Mouse (Mus musculus): ENCODE results near the gene Utp4. TPM values are rescaled to one million over a fixed set of nuclear protein-coding genes. Genes with fewer than 3 reads are reported as not detected.
"Not testable (repeated sequence)": the region's sequence is repeated elsewhere in the genome, so short reads cannot be mapped to it uniquely, and the experiment has no call there.

Utp4 gene
- polyA plus RNA-seq, 1 experiment from 2014 or later, result 54.2 TPM

DNA sequence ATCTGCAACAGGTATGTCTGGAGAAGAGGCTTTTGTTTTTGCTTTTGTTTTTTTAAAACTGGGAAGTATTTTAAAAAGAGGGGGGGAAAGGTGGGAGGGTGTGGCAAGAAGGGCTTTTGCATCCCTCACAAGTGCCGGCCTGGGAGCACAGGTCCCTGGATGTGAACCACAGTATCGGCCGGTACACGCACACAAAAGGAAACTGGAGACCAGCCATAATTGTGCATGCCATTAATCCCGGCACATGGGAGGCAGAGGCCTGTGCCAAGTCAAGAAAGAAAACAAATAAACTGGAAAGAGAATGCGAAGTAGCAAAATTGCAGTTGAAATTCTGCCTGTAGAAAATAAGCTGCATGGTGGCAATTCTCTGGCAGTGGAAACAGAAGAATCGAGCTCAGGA is 14.9 kb downstream of the Utp4 start:
- ATAC-seq (ENCODE audit: low FRiP score, low read depth), result no peak
- Histone ChIP-seq H3K9me3 (no peaks in the 10 kb centered on the region), H3K4me3 (no peak overlapping the region), H3K27me3 (no peaks in the 10 kb centered on the region), H3K4me2 (replicated peaks) (no peak overlapping the region), H3K27ac (replicated peaks) (no peak overlapping the region), H3K9ac (replicated peaks) (no peak overlapping the region), H3K36me3 (peaks cover 76% of the 10 kb centered on the region), H3K4me1 (no peaks in the 10 kb centered on the region)
- WGBS, result 87% methylated on average over 7 of the region's 7 CpGs

DNA sequence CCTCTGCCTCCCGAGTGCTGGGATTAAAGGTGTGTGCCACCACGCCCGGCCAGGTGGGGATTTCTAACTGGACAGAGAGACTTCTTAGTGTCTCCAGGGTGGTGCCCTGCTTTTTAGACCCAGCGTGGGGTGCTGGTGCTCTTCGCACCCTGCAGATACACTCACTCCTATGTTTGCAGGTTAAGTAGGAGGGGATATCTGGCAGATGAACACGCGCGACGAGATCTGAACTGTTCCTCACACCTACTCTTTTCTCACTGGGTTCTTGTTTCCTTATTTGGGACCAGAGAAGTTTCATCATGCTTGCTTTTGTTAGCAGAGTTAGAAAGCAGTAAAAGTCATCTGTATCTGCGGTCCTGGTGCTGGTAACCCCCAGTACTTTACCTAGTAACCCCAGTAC is 20.2 kb downstream of the Utp4 start:
- Histone ChIP-seq H3K36me3 (peaks cover 76% of the 10 kb centered on the region), H3K4me3 (no peak overlapping the region), H3K27me3 (no peaks in the 10 kb centered on the region), H3K9ac (replicated peaks) (no peak overlapping the region), H3K4me2 (replicated peaks) (no peak overlapping the region), H3K9me3 (no peaks in the 10 kb centered on the region), H3K27ac (replicated peaks) (no peak overlapping the region), H3K4me1 (no peaks in the 10 kb centered on the region)
- no peak for ATAC-seq (ENCODE audit: low FRiP score, low read depth)
- 95% methylated on average over 10 of the region's 10 CpGs for WGBS

DNA sequence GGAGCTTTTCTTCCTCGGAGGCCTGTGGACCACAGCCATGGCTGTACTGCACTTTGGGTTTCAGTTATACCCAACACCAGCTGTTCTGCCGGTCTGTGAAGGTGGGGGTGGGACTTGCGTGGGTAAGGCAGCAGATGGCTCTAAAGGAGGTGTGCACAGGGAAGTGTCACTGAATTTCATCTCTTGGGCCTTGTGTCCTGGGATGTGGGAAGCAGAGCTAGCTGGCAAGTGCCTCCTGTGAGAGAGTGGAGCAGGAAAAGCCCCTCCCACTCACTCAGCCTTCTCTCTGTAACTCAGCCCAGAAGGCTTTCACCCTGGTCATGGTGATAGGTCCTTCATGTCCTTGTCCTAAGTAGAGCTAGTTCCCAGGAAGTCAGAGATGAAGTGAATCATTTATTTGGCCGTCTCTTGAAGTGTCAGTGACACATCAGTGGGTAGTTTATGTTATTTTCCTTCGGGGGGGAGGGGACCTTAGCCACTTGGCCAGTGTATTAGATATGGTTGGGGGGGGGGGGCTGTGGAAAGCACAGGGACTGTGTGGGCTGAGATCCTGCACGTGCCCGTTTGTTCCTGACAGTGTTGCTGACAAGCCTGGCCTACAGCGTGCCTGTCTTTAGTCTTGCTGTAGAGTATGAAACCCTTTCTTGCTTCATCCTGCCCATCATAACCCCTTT is 26.4 kb downstream of the Utp4 start:
- H3K27me3 ChIP-seq, result no peaks in the 10 kb centered on the region
- ATAC-seq (ENCODE audit: low FRiP score, low read depth), result no peak
- peaks cover 73% of the 10 kb centered on the region for H3K36me3 ChIP-seq
- H3K27ac ChIP-seq (replicated peaks), result no peak overlapping the region
- H3K9me3 ChIP-seq, result no peaks in the 10 kb centered on the region
- no peak overlapping the region for H3K9ac ChIP-seq (replicated peaks)
- no peak overlapping the region for H3K4me2 ChIP-seq (replicated peaks)
- no peaks in the 10 kb centered on the region for H3K4me1 ChIP-seq
- no peak overlapping the region for H3K4me3 ChIP-seq
- WGBS, result 96% methylated on average over 8 of the region's 8 CpGs

DNA sequence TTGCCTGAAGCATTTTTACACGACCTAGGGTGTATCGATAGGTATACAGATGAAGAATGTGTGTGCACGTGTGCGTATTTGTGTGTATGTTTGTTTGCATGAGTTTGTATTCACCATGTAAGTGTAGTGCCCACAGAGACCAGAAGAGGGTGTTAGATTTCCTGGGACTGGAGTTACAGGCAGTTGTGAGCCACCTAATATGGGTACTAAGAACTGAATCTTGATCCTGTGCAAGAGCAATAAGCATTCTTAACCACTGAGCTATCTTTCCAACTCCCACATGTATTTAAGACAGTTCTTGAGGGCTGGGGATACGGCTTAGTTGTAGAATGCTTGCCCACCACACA is 26.9 kb downstream of the Utp4 start:
- no peak for ATAC-seq (ENCODE audit: low FRiP score, low read depth)
- H3K36me3 ChIP-seq, result peaks cover 68% of the 10 kb centered on the region

DNA sequence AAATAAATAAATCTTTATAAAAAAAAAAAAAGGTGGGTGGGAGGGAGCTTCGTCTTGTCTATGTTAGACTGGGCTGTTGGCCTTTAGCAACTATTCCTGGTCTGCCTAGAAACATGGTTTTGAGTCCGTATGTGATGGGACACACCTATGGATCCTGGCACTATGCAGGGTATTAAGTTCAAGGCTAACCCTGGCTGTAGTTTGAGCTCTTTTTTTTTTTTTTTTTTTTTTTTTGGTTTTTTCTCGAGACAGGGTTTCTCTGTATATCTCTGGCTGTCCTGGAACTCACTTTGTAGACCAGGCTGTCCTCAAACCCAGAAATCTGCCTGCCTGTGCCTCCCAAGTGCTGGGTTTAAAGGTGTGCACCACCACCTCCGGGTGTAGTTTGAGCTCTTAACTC is 30.6 kb downstream of the Utp4 start:
- no peak for ATAC-seq (ENCODE audit: low FRiP score, low read depth)
- no peak overlapping the region for H3K9ac ChIP-seq (replicated peaks)
- WGBS, result 88% methylated on average over 4 of the region's 4 CpGs
- no peaks in the 10 kb centered on the region for H3K4me1 ChIP-seq
- peaks cover 31% of the 10 kb centered on the region for H3K36me3 ChIP-seq
- H3K4me2 ChIP-seq (replicated peaks), result no peak overlapping the region
- no peak overlapping the region for H3K27ac ChIP-seq (replicated peaks)
- H3K27me3 ChIP-seq, result no peaks in the 10 kb centered on the region
- no peak overlapping the region for H3K4me3 ChIP-seq
- H3K9me3 ChIP-seq, result no peaks in the 10 kb centered on the region

More for the DNA sequence above, 26.9 kb downstream of the Utp4 start:
- H3K9ac ChIP-seq (replicated peaks), result no peak overlapping the region
- 94% methylated on average over 5 of the region's 5 CpGs for WGBS
- no peak overlapping the region for H3K4me3 ChIP-seq
- H3K27ac ChIP-seq (replicated peaks), result no peak overlapping the region
- no peaks in the 10 kb centered on the region for H3K4me1 ChIP-seq
- no peak overlapping the region for H3K4me2 ChIP-seq (replicated peaks)
- no peaks in the 10 kb centered on the region for H3K9me3 ChIP-seq
- H3K27me3 ChIP-seq, result no peaks in the 10 kb centered on the region

DNA sequence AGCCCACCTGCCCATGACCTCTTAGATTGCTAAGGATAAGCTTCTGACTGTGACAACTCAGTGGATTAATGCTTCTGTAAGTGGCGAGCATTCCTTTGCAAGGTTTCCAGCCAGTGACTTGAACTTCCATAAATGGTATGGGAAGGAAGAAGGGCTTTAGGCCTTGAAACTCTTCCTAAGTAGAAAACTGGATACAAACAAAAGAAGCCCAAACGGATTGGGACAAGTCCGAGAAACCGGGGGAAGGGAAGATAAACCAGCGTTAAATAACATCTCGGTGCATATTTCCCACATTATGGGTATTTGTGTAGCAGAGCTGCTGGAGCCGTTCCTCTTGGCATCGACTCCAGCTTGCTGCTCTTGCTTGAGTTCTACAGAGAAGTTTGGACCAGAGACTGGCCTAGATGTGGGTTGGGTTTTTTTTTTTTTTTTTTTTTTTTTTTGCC is 31.5 kb downstream of the Utp4 start:
- Histone ChIP-seq H3K27me3 (no peaks in the 10 kb centered on the region), H3K27ac (replicated peaks) (no peak overlapping the region), H3K9me3 (no peaks in the 10 kb centered on the region), H3K4me1 (no peaks in the 10 kb centered on the region), H3K4me2 (replicated peaks) (no peak overlapping the region), H3K9ac (replicated peaks) (no peak overlapping the region), H3K36me3 (peaks cover 22% of the 10 kb centered on the region), H3K4me3 (no peak overlapping the region)
- 85% methylated on average over 8 of the region's 8 CpGs for WGBS
- no peak for ATAC-seq (ENCODE audit: low FRiP score, low read depth)

DNA sequence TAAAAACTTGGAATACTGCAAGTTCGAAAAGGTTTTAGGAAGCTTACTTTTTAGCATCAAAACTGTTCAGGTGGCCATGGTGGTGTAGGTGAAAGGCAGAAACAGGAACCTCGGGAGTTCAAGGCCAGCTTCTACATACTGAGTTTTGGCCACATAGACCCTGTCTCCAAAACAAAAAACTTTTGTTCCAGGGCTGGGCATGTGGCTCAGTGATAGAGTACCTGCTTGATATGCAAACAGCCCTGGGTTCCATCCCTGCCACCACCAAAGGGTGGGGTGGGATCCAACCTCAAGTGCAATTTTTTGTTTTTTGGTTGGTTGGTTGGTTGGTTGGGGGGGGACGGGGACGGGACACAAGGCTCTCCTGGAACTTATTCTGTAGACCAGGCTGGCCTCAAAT is 32.0 kb downstream of the Utp4 start:
- Histone ChIP-seq H3K4me3 (no peak overlapping the region), H3K4me2 (replicated peaks) (no peak overlapping the region), H3K4me1 (no peaks in the 10 kb centered on the region), H3K27me3 (no peaks in the 10 kb centered on the region), H3K27ac (replicated peaks) (no peak overlapping the region), H3K9ac (replicated peaks) (no peak overlapping the region), H3K9me3 (no peaks in the 10 kb centered on the region), H3K36me3 (peaks cover 17% of the 10 kb centered on the region)
- no peak for ATAC-seq (ENCODE audit: low FRiP score, low read depth)
- 93% methylated on average over 4 of the region's 4 CpGs for WGBS

DNA sequence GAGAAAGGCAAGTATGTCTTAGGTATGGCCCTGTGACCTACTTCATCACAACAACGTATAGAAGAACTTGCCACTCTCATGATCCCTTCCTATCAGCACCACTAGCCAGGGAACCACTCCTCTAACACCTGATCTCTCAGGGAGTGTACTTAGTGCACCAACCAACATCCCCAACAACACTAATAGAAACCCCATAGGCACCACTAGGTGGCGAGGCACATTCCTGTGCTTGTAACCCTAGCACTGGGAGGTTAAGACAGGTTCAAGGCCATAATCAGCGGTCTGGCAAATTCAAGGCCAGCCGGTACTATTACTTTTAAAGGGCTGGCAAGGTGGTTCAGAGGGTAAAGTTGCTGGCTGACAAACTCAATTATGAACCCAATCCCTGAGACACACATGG is 33.8 kb downstream of the Utp4 start:
- H3K4me2 ChIP-seq (replicated peaks), result no peak overlapping the region
- H3K27ac ChIP-seq (replicated peaks), result no peak overlapping the region
- no peak overlapping the region for H3K4me3 ChIP-seq
- H3K36me3 ChIP-seq, result peaks cover 11% of the 10 kb centered on the region
- no peak overlapping the region for H3K9ac ChIP-seq (replicated peaks)
- H3K27me3 ChIP-seq, result peaks cover 7% of the 10 kb centered on the region
- no peak for ATAC-seq (ENCODE audit: low FRiP score, low read depth)
- H3K4me1 ChIP-seq, result peaks cover under 1% of the 10 kb centered on the region
- WGBS, result 58% methylated on average over 4 of the region's 4 CpGs
- no peaks in the 10 kb centered on the region for H3K9me3 ChIP-seq

DNA sequence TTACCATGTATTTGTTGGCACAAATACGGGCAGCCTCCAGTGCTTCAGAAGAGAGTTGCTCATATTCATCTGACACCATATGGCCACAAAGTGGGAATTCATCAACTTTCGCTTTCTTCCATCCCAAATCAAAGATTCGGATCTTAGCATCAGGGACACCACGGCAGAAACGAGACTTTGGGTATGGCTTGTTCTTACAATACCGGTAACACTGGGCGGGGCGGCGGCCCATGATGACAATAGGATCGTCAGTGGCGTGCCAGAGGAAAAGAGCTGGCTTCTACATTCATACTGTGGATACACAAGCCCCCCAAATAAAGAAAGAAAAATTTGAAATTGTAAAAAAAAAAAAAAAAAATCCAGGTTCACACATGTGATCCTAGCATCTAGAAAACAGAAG is 34.7 kb downstream of the Utp4 start:
- H3K36me3 ChIP-seq; H3K9me3 ChIP-seq; H3K4me2 ChIP-seq (replicated peaks); ATAC-seq (ENCODE audit: low FRiP score, low read depth); H3K4me1 ChIP-seq; H3K27ac ChIP-seq (replicated peaks); H3K9ac ChIP-seq (replicated peaks); H3K4me3 ChIP-seq: not testable (repeated sequence)
- H3K27me3 ChIP-seq, result peaks cover 12% of the 10 kb centered on the region
- 94% methylated on average over 11 of the region's 11 CpGs for WGBS

DNA sequence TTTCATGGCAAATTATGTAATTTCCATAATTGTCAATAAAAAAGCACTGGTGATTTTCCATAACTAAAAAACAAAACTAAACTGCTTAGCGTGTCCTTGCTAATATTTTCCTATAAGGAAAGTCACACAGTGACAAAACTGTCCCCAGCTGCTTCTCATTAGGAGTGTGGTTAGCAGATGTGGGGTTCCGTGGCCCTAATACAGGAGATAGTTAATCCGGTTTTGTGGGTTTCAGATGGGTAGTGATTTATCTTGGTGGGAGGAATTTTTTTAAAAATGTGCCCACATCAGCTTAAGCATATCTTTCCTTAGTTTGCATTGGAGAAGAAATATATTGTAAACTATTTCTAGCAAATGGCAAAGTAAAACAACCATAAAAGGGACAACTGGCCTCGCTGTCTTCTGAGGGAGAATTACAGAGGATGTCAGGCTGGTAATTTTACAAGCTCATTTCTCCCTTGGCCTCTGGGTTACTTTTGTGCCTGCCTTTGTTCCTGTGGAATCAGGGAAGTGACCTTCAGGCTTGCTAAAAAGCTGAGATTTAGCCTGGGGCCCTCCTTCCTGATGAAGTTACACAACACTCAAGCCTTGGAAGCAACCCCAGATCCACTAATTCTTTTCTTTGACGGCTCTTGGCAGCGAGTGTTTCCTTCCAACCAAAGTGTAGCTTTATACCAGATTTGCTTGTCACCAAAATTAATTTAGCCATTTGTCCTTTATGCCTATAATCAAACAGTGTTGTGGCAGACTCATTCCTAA is 35.9 kb downstream of the Utp4 start:
- no peaks in the 10 kb centered on the region for H3K9me3 ChIP-seq
- 72% methylated on average over 6 of the region's 6 CpGs for WGBS
- ATAC-seq (ENCODE audit: low FRiP score, low read depth), result no peak
- no peak overlapping the region for H3K4me3 ChIP-seq
- H3K4me2 ChIP-seq (replicated peaks), result no peak overlapping the region
- H3K27me3 ChIP-seq, result peaks cover 20% of the 10 kb centered on the region
- H3K36me3 ChIP-seq, result no peaks in the 10 kb centered on the region
- H3K27ac ChIP-seq (replicated peaks), result no peak overlapping the region
- H3K9ac ChIP-seq (replicated peaks), result no peak overlapping the region
- peaks cover 6% of the 10 kb centered on the region for H3K4me1 ChIP-seq

DNA sequence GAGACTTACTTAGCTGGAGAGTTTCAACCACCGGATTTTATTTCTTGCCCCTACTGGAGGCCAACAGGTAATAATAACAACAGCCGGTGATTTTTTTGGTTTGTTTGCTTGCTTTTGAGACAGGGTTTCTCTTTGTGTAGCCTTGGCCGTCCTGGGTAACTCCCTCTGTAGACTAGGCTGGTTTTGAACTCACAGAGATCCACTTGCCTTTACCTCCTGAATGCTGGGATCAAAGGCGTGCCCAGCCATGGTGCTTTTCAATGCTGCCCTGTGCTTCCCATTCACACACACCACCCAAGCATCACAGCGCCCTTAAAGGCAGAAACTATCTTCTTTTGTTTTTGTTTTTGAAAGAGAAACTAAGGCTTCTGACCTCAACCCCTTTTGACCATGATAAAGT is 36.5 kb downstream of the Utp4 start:
- Histone ChIP-seq H3K27me3 (peaks cover 22% of the 10 kb centered on the region), H3K27ac (replicated peaks) (no peak overlapping the region), H3K4me1 (peaks cover 6% of the 10 kb centered on the region), H3K4me3 (no peak overlapping the region), H3K9me3 (no peaks in the 10 kb centered on the region), H3K4me2 (replicated peaks) (no peak overlapping the region), H3K9ac (replicated peaks) (no peak overlapping the region), H3K36me3 (no peaks in the 10 kb centered on the region)
- 82% methylated on average over 5 of the region's 5 CpGs for WGBS
- ATAC-seq (ENCODE audit: low FRiP score, low read depth), result no peak

DNA sequence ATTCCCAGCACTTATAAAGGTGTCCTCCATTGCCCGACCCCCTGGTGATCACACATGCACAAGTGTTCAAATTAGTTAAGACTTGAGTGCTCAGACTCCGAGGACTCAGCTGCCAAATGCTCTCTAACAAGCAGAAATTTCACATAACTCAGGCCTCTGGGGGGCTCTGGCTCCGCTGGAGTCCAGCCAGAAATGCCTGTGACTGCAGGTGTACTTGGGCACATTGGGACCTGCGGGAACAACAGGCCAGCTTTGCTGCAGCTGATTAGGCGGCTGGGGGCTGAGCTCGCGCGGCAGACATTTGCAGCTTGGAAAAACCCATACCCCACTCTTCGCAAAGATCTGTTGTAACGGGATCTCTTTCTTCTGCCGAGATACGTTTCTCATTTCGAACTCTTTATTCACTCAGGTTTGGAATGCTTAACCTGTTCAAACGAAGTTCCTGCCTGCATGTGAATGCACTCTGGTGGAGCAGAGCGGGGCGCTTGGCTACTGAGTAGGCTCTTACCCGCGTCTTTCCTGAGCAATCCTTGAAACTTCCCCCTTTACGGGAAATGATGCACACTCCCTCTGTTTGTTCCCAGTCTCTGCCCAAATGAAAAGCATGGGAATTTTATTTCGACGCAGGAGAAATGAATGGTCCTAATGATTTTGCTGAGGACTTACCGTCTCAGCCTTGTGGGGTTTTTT is 39.1 kb downstream of the Utp4 start:
- Histone ChIP-seq H3K4me3 (0 out of 2 replicates have a peak overlapping the region, but pooled peaks have one; percentile 14), H3K27me3 (peaks cover 22% of the 10 kb centered on the region), H3K9me3 (no peaks in the 10 kb centered on the region), H3K4me1 (peaks cover 18% of the 10 kb centered on the region), H3K27ac (replicated peaks) (no peak overlapping the region), H3K4me2 (replicated peaks) (peak overlapping the region; percentile 44), H3K36me3 (no peaks in the 10 kb centered on the region), H3K9ac (replicated peaks) (peak overlapping the region; percentile 12; the same call in 1 of the 2 replicates)
- ATAC-seq (ENCODE audit: low FRiP score, low read depth), result no peak
- WGBS, result 15% methylated on average over 22 of the region's 22 CpGs

Data from midbrain, embryonic 12.5 days (tissue).